Mouse (Mus musculus): ENCODE data around the gene Prr36. TPM values are rescaled to one million over a fixed set of nuclear protein-coding genes. Genes with fewer than 3 reads are reported as not detected.

Gene Prr36
- polyA plus RNA-seq, 1 experiment = 0.28 TPM

DNA sequence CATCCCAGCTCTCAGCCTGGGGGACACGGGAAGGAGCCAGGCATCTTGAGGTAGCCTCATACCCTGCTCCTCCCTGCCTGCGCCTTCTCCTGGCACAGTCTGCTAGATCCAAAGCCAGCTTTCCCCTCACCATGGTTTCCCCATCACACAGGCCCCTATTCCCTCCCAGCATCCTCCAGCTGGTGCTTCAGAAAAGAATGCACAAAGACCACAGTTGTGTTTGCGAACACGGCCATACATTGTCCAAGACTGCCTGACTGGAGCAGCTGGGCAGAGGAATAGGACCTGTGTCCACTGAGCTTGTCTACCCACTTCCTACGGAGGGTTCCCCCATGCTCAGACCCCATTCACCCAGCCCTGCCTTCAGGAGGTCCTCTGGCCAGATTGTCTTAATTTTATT is 25.0 kb downstream of the Prr36 start:
- Histone ChIP-seq H3K4me1 (ENCODE audit: control insufficient read depth, insufficient read depth, insufficient read length, low read length) (no peaks in the 10 kb centered on the region), H3K4me3 (ENCODE audit: insufficient read depth, low read depth, low read length) (no peak overlapping the region), H3K27ac (replicated peaks; ENCODE audit: low read depth, low read length) (no peak overlapping the region)

- Histone ChIP-seq H3K4me1 (ENCODE audit: control insufficient read depth, insufficient read depth, insufficient read length, low read length) (no peaks in the 10 kb centered on the region), H3K4me3 (ENCODE audit: insufficient read depth, low read depth, low read length) (no peak overlapping the region), H3K27ac (replicated peaks; ENCODE audit: low read depth, low read length) (no peak overlapping the region)
Observed at GRCm38 (mm10) chr8:4189031-4189722, 28.1 kb downstream of the Prr36 start.

- Histone ChIP-seq H3K4me3 (ENCODE audit: insufficient read depth, low read depth, low read length) (no peak overlapping the region), H3K27ac (replicated peaks; ENCODE audit: low read depth, low read length) (no peak overlapping the region), H3K4me1 (ENCODE audit: control insufficient read depth, insufficient read depth, insufficient read length, low read length) (no peaks in the 10 kb centered on the region)
Observed at GRCm38 (mm10) chr8:4188605-4189004, 28.7 kb downstream of the Prr36 start.

GRCm38 (mm10) chr8:4186151-4186550 is 31.1 kb downstream of the Prr36 start:
- no peak overlapping the region for H3K27ac ChIP-seq (replicated peaks; ENCODE audit: low read depth, low read length)
- no peaks in the 10 kb centered on the region for H3K4me1 ChIP-seq (ENCODE audit: control insufficient read depth, insufficient read depth, insufficient read length, low read length)

GRCm38 (mm10) chr8:4183409-4183808 is 33.9 kb downstream of the Prr36 start:
- H3K4me1 ChIP-seq (ENCODE audit: control insufficient read depth, insufficient read depth, insufficient read length, low read length) = no peaks in the 10 kb centered on the region
- H3K27ac ChIP-seq (replicated peaks; ENCODE audit: low read depth, low read length) = no peak overlapping the region
- H3K4me3 ChIP-seq (ENCODE audit: insufficient read depth, low read depth, low read length) = no peak overlapping the region

More at GRCm38 (mm10) chr8:4186151-4186550, 31.1 kb downstream of the Prr36 start:
- H3K4me3 ChIP-seq (ENCODE audit: insufficient read depth, low read depth, low read length) = no peak overlapping the region

DNA sequence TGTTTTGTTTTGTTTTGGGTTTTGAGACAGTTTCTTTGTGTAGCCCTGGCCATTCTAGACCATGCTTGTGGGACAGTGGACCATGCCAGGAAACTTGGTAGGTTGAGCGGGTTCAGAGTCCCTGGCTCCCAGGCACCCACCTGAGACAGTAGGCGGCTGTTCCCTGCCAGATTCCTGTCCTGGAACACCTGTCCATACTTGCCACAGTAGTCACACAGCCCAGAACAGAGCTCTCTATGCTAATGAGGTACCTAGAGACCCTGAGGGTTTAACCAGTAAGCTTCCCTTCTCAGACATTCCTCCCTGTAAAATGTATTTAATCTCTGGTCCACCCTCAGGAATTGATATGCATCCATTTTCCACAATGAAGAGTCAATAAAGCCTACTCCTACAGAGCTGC is 43.2 kb downstream of the Prr36 start:
- Histone ChIP-seq H3K4me3 (ENCODE audit: insufficient read depth, low read depth, low read length) (no peak overlapping the region), H3K27ac (replicated peaks; ENCODE audit: low read depth, low read length) (no peak overlapping the region)

GRCm38 (mm10) chr8:4172486-4172885 is 44.8 kb downstream of the Prr36 start:
- Histone ChIP-seq H3K4me3 (ENCODE audit: insufficient read depth, low read depth, low read length) (no peak overlapping the region), H3K27ac (replicated peaks; ENCODE audit: low read depth, low read length) (no peak overlapping the region), H3K4me1 (ENCODE audit: control insufficient read depth, insufficient read depth, insufficient read length, low read length) (peaks cover 11% of the 10 kb centered on the region)

More for the DNA sequence above, 43.2 kb downstream of the Prr36 start:
- peaks cover 6% of the 10 kb centered on the region for H3K4me1 ChIP-seq (ENCODE audit: control insufficient read depth, insufficient read depth, insufficient read length, low read length)

GRCm38 (mm10) chr8:4167918-4168317 is 49.3 kb downstream of the Prr36 start:
- Histone ChIP-seq H3K27ac (replicated peaks; ENCODE audit: low read depth, low read length) (no peak overlapping the region), H3K4me1 (ENCODE audit: control insufficient read depth, insufficient read depth, insufficient read length, low read length) (peaks cover 13% of the 10 kb centered on the region), H3K4me3 (ENCODE audit: insufficient read depth, low read depth, low read length) (no peak overlapping the region)

DNA sequence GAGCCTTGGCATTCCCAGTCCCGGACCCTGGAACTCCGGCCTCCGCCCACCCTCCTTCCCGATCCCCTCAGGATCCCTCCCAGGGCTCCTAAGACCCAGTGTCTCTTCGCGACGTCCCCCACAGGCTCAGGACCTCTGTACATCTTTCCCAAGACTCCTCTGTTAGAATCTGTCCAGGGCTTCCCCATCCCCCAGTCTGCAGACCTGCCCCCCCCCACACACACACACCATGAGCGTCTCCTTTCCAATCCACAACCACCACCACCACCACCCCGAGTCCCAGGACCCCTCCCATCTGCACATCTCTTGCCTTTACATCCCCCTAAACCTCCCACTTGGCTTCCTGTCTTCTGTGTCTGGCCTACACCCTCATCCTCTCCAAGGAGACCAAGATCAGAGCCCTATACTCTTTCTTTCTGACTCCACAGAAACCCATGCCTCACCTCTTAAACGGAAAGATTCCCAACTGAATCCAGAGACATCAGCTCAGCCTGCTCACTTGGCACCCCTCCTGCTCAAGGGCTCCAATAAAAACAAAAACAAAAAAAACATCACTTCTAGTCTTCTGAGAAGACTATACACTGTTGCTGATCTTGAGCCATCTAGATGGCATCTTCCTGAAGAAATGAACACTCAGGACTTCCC is 50.3 kb downstream of the Prr36 start:
- Histone ChIP-seq H3K4me3 (ENCODE audit: insufficient read depth, low read depth, low read length) (peak overlapping the region; percentile 79), H3K27ac (replicated peaks; ENCODE audit: low read depth, low read length) (no peak overlapping the region), H3K4me1 (ENCODE audit: control insufficient read depth, insufficient read depth, insufficient read length, low read length) (peaks cover 13% of the 10 kb centered on the region)

GRCm38 (mm10) chr8:4165852-4166751 is 51.2 kb downstream of the Prr36 start, which contains the start of gene Evi5l:
Gene Evi5l (plus strand): TSS chr8:4166567.
- peak within 1 kb of the TSS; percentile 79 for H3K4me3 ChIP-seq (ENCODE audit: insufficient read depth, low read depth, low read length)
- peaks cover 13% of the 10 kb centered on the region for H3K4me1 ChIP-seq (ENCODE audit: control insufficient read depth, insufficient read depth, insufficient read length, low read length)
- no peak within 1 kb of the TSS for H3K27ac ChIP-seq (replicated peaks; ENCODE audit: low read depth, low read length)

DNA sequence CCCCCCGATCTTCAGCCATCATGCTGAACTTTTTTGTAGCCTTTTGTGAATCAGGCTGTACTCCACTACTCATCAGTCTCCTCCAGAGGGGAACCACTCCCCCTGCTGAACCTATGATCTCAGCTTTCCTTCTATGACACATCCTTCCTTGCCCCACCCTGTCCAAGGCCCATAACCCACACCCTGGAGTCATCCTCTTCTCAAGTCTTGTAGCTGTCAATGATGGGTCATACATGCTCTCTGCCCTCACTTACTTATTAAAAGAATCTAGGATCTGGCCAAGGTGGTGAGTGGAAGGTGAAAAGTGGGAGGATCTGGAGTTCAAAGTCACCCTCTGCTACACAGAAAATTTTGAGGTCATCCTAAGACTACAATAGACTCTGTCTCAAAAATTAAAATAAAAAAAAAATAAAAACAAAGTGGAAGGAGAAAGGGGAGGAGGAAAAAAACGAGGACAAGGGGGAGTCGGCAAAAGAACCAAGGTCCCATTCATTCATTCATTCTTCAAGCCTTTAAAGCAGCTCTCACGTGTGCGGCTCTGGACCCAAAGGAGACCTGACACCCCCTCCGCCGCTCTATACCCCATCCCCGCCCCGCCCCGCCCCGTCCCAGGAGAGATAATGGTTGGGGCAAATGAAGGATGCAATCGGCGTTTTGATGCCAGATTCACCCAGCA is 51.9 kb downstream of the Prr36 start:
- Histone ChIP-seq H3K4me1 (ENCODE audit: control insufficient read depth, insufficient read depth, insufficient read length, low read length) (peaks cover 13% of the 10 kb centered on the region), H3K4me3 (ENCODE audit: insufficient read depth, low read depth, low read length) (peak overlapping the region; percentile 57), H3K27ac (replicated peaks; ENCODE audit: low read depth, low read length) (no peak overlapping the region)

DNA sequence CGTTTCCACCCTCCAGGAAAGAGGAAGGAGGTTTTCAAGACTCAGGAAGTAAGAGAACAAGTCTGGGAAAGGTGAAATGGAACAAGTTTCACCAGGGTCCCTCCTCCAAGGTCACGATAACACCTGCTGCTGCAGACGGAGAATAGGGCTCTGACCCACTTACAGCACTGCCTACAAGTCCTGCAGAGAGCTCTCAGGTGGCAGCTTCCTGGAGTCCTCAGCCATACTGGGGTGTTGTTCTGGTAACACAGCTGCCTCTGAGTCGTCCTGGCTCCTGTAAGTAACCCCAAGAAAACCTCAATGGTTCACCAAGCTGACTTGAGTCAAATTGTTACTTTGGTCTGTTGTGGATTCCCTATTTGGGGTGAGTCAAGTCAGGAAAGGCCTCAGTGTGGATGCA is 54.5 kb downstream of the Prr36 start:
- Histone ChIP-seq H3K4me3 (ENCODE audit: insufficient read depth, low read depth, low read length) (no peak overlapping the region), H3K27ac (replicated peaks; ENCODE audit: low read depth, low read length) (no peak overlapping the region), H3K4me1 (ENCODE audit: control insufficient read depth, insufficient read depth, insufficient read length, low read length) (peaks cover 2% of the 10 kb centered on the region; the same call in 1 of the 2 replicates)
